Mouse (Mus musculus): Measurements from ENCODE around the gene Fam214b.

DNA sequence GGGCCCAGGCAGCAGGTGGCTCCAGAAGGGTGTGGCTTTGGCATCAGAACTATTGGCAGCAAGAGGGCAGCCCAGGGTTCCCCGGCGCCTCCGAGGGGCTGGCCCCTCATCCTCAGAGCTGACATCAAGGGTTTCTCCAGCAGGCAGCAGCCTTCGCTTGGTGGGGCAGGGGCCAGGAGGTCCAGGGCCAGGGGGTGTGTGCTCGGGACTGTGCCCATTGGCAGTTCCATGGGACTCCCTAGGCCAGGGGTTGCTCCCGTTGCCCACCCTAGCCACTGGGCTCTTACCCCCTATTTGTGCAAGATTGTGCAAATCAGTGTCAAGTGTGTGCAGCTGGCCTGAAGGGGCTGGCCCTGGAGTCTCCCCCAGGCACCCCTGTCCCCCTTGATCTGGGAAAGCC is 10.2 kb downstream of the Fam214b start:
- TF ChIP-seq CTCF (conservative IDR thresholded peaks at IDR 0.05; ENCODE audit: low read length) = no peak
- TF ChIP-seq NANOG (IDR thresholded peaks at IDR 0.05; ENCODE audit: borderline replicate concordance, low read length) = no peak
